Mouse (Mus musculus): ENCODE data around the gene Rbbp7.

GRCm38 (mm10) chrX:162760115-162760942 is at the start of gene Rbbp7:
- TF ChIP-seq POLR2A (IDR thresholded peaks at IDR 0.05; ENCODE audit: low read depth, low read length) (peak; percentile 60), CTCF (IDR thresholded peaks at IDR 0.05; ENCODE audit: extremely low read depth, insufficient read depth, insufficient read length, insufficient replicate concordance) (no peak)

Data from spleen, adult 2 months (tissue).